Mouse (Mus musculus): ENCODE measurements around the gene Cdc42ep5. TPM values are rescaled to one million over a fixed set of nuclear protein-coding genes. Genes with fewer than 3 reads are reported as not detected.
"Not testable (repeated sequence)": the region's sequence is repeated elsewhere in the genome, so short reads cannot be mapped to it uniquely, and the experiment has no call there.

Gene Cdc42ep5
- 26.7 and 26.9 TPM in 2 replicates for polyA plus RNA-seq (2014; fragmentation: Nextera tagmentation; extraction: Ambion mirVana)

GRCm38 (mm10) chr7:4164090-4164910 lies at the start of gene Cdc42ep5:
Cdc42ep5 (minus strand) TSS chr7:4164860.
- Histone ChIP-seq H3K9me3 (ENCODE audit: control insufficient read depth, low read length) (no peaks in the 10 kb centered on the region), H3K27ac (replicated peaks in 1 of 2; ENCODE audit: control insufficient read depth in 1 of 2, insufficient read depth in 1 of 2, low read depth in 2 of 2, low read length in 2 of 2) (peak within 1 kb of the TSS; percentile 79 to 87), H3K4me3 (ENCODE audit: control insufficient read depth in 1 of 2, insufficient read depth in 1 of 2, low read depth in 1 of 2, low read length in 2 of 2) (peak within 1 kb of the TSS; percentile 48 to 69), H3K36me3 (ENCODE audit: control insufficient read depth, insufficient read depth, low read length) (no peaks in the 10 kb centered on the region), H3K4me2 (ENCODE audit: low read length) (peak within 1 kb of the TSS; percentile 67), H3K9ac (ENCODE audit: low read length) (peak within 1 kb of the TSS; percentile 71), H3K4me1 (ENCODE audit: control insufficient read depth in 2 of 2, insufficient read depth in 2 of 2, low read length in 2 of 2) (peaks cover 7 to 11% of the 10 kb centered on the region in 2 experiments; a peak in 3 of 4 replicates), H3K27me3 (ENCODE audit: control insufficient read depth, insufficient read depth, low read length) (no peaks in the 10 kb centered on the region)
- under 1% methylated on average over 19 of the region's 20 CpGs for WGBS
- ATAC-seq (ENCODE audit: insufficient number of reproducible peaks, insufficient read depth, low FRiP score, low read depth): peak; percentile 85

- not testable (repeated sequence) for H3K36me3 ChIP-seq (ENCODE audit: control insufficient read depth, insufficient read depth, low read length); ATAC-seq (ENCODE audit: insufficient number of reproducible peaks, insufficient read depth, low FRiP score, low read depth); H3K4me1 ChIP-seq (ENCODE audit: control insufficient read depth in 2 of 2, insufficient read depth in 2 of 2, low read length in 2 of 2); H3K27ac ChIP-seq (replicated peaks in 1 of 2; ENCODE audit: control insufficient read depth in 1 of 2, insufficient read depth in 1 of 2, low read depth in 2 of 2, low read length in 2 of 2); H3K4me3 ChIP-seq (ENCODE audit: control insufficient read depth in 1 of 2, insufficient read depth in 1 of 2, low read depth in 1 of 2, low read length in 2 of 2); H3K9ac ChIP-seq (ENCODE audit: low read length); H3K9me3 ChIP-seq (ENCODE audit: control insufficient read depth, low read length); H3K4me2 ChIP-seq (ENCODE audit: low read length); H3K27me3 ChIP-seq (ENCODE audit: control insufficient read depth, insufficient read depth, low read length)
Observed at GRCm38 (mm10) chr7:4213436-4213835, 48.8 kb upstream of the Cdc42ep5 start.

GRCm38 (mm10) chr7:4208626-4209025 lies 44.0 kb upstream of the Cdc42ep5 start:
- 30% methylated on average over 2 of the region's 2 CpGs for WGBS
- no peaks in the 10 kb centered on the region for H3K27me3 ChIP-seq (ENCODE audit: control insufficient read depth, insufficient read depth, low read length)
- no peaks in the 10 kb centered on the region for H3K36me3 ChIP-seq (ENCODE audit: control insufficient read depth, insufficient read depth, low read length)
- H3K27ac ChIP-seq (replicated peaks in 1 of 2; ENCODE audit: control insufficient read depth in 1 of 2, insufficient read depth in 1 of 2, low read depth in 2 of 2, low read length in 2 of 2): no peak overlapping the region
- H3K4me3 ChIP-seq (ENCODE audit: control insufficient read depth in 1 of 2, insufficient read depth in 1 of 2, low read depth in 1 of 2, low read length in 2 of 2): no peak overlapping the region
- no peak overlapping the region for H3K4me2 ChIP-seq (ENCODE audit: low read length)
- no peak for ATAC-seq (ENCODE audit: insufficient number of reproducible peaks, insufficient read depth, low FRiP score, low read depth)
- no peak overlapping the region for H3K9ac ChIP-seq (ENCODE audit: low read length)
- H3K9me3 ChIP-seq (ENCODE audit: control insufficient read depth, low read length): no peaks in the 10 kb centered on the region
- no peaks in the 10 kb centered on the region for H3K4me1 ChIP-seq (ENCODE audit: control insufficient read depth in 2 of 2, insufficient read depth in 2 of 2, low read length in 2 of 2)

GRCm38 (mm10) chr7:4207126-4207525 lies 42.5 kb upstream of the Cdc42ep5 start:
- Histone ChIP-seq H3K27ac (replicated peaks in 1 of 2; ENCODE audit: control insufficient read depth in 1 of 2, insufficient read depth in 1 of 2, low read depth in 2 of 2, low read length in 2 of 2) (no peak overlapping the region), H3K9me3 (ENCODE audit: control insufficient read depth, low read length) (no peaks in the 10 kb centered on the region), H3K4me3 (ENCODE audit: control insufficient read depth in 1 of 2, insufficient read depth in 1 of 2, low read depth in 1 of 2, low read length in 2 of 2) (no peak overlapping the region), H3K9ac (ENCODE audit: low read length) (no peak overlapping the region), H3K27me3 (ENCODE audit: control insufficient read depth, insufficient read depth, low read length) (no peaks in the 10 kb centered on the region), H3K4me1 (ENCODE audit: control insufficient read depth in 2 of 2, insufficient read depth in 2 of 2, low read length in 2 of 2) (no peaks in the 10 kb centered on the region), H3K4me2 (ENCODE audit: low read length) (no peak overlapping the region), H3K36me3 (ENCODE audit: control insufficient read depth, insufficient read depth, low read length) (no peaks in the 10 kb centered on the region)
- whole genome bisulfite sequencing: 66% methylated on average over 1 of the region's 1 CpGs
- ATAC-seq (ENCODE audit: insufficient number of reproducible peaks, insufficient read depth, low FRiP score, low read depth): no peak

DNA sequence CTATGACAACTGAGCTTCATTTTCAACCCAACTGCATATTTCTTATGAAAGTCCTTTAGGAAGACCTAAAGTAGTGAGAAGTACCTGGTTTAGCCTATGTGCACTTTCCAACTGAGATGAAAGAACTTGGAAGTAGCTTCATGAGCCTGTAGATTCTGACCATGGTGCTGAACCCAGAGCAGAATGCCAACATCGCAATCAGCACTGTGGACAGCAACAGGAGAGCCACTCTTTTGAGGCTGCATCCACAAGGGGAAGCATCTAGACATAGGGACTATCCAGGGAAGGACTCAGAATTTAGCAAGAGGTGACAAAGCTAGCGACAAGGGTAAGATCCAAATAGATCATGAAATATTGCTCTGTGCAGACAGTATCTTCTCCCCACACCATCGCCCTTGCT lies 13.8 kb upstream of the Cdc42ep5 start:
- H3K4me1 ChIP-seq (ENCODE audit: control insufficient read depth in 2 of 2, insufficient read depth in 2 of 2, low read length in 2 of 2): no peaks in the 10 kb centered on the region
- no peak overlapping the region for H3K4me2 ChIP-seq (ENCODE audit: low read length)
- no peak overlapping the region for H3K9ac ChIP-seq (ENCODE audit: low read length)
- no peaks in the 10 kb centered on the region for H3K27me3 ChIP-seq (ENCODE audit: control insufficient read depth, insufficient read depth, low read length)
- no peak overlapping the region for H3K27ac ChIP-seq (replicated peaks in 1 of 2; ENCODE audit: control insufficient read depth in 1 of 2, insufficient read depth in 1 of 2, low read depth in 2 of 2, low read length in 2 of 2)
- H3K9me3 ChIP-seq (ENCODE audit: control insufficient read depth, low read length): no peaks in the 10 kb centered on the region
- H3K36me3 ChIP-seq (ENCODE audit: control insufficient read depth, insufficient read depth, low read length): no peaks in the 10 kb centered on the region
- ATAC-seq (ENCODE audit: insufficient number of reproducible peaks, insufficient read depth, low FRiP score, low read depth): no peak
- WGBS: 35% methylated on average over 3 of the region's 3 CpGs
- no peak overlapping the region for H3K4me3 ChIP-seq (ENCODE audit: control insufficient read depth in 1 of 2, insufficient read depth in 1 of 2, low read depth in 1 of 2, low read length in 2 of 2)

DNA sequence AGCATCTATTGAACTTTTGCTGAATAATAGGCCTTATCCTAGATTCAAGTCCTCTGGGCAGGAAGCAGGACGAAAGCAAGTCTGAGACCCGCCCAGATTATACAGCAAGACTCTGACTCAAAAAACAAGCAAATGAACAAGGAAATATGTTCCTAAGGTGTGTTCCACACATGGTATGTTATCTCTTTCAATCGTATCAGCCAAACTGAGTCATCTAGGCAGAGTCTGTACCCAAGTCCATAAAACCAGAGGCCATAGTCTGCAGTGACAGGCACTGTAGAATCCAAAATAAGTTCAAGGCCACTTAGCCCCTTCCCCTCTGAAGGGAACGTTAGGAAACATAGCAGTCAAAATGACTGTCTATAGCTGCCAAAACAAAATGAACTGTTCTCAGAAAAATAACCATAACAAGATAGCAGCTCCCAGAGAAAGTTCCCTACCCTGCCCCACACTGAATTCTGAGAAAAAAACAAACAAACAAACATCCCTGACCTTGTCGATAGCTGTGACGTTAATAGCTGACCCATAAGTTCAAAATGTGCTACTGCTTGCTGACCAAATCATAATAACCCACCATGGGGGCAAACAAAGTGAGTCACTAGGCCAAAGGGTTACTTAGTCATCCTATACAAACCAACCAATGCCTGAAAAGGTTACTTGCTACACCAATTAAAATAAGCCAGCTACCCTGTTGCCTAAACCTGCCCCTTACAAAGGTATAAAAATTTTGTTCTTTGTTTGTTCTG lies 5.7 kb upstream of the Cdc42ep5 start:
- Histone ChIP-seq H3K27me3 (ENCODE audit: control insufficient read depth, insufficient read depth, low read length) (no peaks in the 10 kb centered on the region), H3K4me1 (ENCODE audit: control insufficient read depth in 2 of 2, insufficient read depth in 2 of 2, low read length in 2 of 2) (peaks cover 0 to 1% of the 10 kb centered on the region in 2 experiments; a peak in 2 of 4 replicates), H3K36me3 (ENCODE audit: control insufficient read depth, insufficient read depth, low read length) (no peaks in the 10 kb centered on the region), H3K9me3 (ENCODE audit: control insufficient read depth, low read length) (no peaks in the 10 kb centered on the region), H3K4me3 (ENCODE audit: control insufficient read depth in 1 of 2, insufficient read depth in 1 of 2, low read depth in 1 of 2, low read length in 2 of 2) (no peak overlapping the region), H3K4me2 (ENCODE audit: low read length) (no peak overlapping the region), H3K9ac (ENCODE audit: low read length) (no peak overlapping the region), H3K27ac (replicated peaks in 1 of 2; ENCODE audit: control insufficient read depth in 1 of 2, insufficient read depth in 1 of 2, low read depth in 2 of 2, low read length in 2 of 2) (no peak overlapping the region)
- 68% methylated on average over 6 of the region's 6 CpGs for WGBS
- no peak for ATAC-seq (ENCODE audit: insufficient number of reproducible peaks, insufficient read depth, low FRiP score, low read depth)

DNA sequence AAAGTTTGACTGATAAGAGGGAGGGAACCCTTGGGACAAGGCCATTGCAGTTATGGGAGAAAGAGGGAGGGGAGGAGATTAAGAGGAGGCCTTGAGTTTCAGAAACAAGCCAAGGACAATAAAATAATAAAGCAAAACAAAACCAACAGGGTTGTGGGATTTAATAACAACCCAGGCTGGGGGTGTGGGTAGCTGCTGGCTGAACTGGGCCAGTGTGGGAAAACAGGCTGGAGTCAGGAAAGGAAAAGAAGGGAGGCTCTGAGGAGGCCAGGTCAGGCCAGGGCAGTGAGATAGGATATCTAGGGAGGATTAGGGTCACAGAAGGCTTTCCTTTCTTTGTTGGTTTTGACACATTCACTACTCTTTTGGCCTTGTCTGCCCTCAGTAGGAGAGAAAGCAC lies 2.4 kb upstream of the Cdc42ep5 start:
- no peaks in the 10 kb centered on the region for H3K36me3 ChIP-seq (ENCODE audit: control insufficient read depth, insufficient read depth, low read length)
- no peak for ATAC-seq (ENCODE audit: insufficient number of reproducible peaks, insufficient read depth, low FRiP score, low read depth)
- no peak overlapping the region for H3K27ac ChIP-seq (replicated peaks in 1 of 2; ENCODE audit: control insufficient read depth in 1 of 2, insufficient read depth in 1 of 2, low read depth in 2 of 2, low read length in 2 of 2)
- H3K27me3 ChIP-seq (ENCODE audit: control insufficient read depth, insufficient read depth, low read length): no peaks in the 10 kb centered on the region
- H3K4me2 ChIP-seq (ENCODE audit: low read length): no peak overlapping the region
- no peaks in the 10 kb centered on the region for H3K9me3 ChIP-seq (ENCODE audit: control insufficient read depth, low read length)
- no peak overlapping the region for H3K4me3 ChIP-seq (ENCODE audit: control insufficient read depth in 1 of 2, insufficient read depth in 1 of 2, low read depth in 1 of 2, low read length in 2 of 2)
- no peak overlapping the region for H3K9ac ChIP-seq (ENCODE audit: low read length)
- H3K4me1 ChIP-seq (ENCODE audit: control insufficient read depth in 2 of 2, insufficient read depth in 2 of 2, low read length in 2 of 2): peaks cover 7 to 11% of the 10 kb centered on the region in 2 experiments; a peak in 3 of 4 replicates
